Mouse (Mus musculus): Measurements from ENCODE around the gene Xpo4.
A peak's percentile ranks its signal among the peaks of the same experiment; 100 is the strongest.

Gene Xpo4

DNA sequence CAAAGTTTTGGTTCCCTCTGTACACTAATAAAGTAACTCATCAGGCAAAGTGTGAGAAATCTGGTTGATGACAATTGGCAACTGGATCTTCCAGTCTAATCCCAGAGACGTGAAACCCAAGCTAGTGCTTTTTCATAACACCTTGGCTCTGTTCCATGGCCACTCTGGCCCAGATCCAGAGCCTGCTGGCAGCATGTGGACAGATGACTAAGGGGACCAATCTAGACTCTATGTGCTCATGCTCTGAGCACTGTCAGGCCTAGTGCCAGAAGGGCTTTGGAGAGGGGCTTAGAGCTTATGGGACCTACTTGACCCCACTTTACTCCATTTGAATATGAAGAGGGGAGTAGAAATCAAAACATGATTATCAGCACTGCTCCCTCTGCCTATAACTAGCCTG is 57.7 kb downstream of the Xpo4 start:
- DNase-seq (ENCODE audit: extremely low spot score), result no peak

GRCm38 (mm10) chr14:57606663-57607365 is 58.4 kb downstream of the Xpo4 start:
- DNase-seq (ENCODE audit: extremely low spot score), result no peak

DNA sequence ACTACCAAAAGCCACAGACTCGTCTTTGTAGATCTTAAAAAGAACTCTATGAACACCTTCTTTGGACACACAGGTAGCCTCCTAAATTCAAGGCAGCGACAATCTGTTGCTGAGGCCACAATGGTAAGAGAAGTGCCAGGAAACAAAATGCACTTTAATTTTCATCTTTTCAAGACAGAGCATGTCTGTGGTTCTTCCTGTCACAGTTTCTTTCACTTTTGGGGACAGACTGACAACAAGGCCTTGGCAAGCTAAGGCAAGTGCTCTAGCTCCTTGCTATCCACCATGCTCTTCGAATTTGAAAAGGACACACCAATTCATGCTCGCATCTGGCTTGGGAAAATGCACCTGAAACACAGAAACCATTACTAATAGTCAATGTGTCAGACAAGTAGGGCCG is 72.0 kb downstream of the Xpo4 start:
- no peak for DNase-seq (ENCODE audit: extremely low spot score)

DNA sequence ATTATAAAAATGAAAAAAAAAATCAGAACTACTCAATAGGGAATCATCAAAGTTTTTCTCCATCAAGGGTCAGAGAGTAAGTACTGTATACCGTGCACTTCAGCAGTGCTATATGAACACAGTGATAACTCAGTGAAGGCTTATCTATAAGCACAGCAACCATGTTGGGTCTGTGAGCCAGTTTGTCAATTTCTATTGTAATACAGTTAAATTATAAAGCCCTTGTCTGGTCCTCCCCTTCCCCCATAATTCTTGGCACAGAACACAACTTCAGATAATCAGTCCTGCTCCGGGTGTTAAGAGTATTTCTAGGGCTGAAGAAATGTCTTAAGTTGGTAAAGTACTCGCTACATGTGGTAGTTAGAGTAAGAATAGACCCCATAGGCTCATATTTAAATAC is 73.4 kb downstream of the Xpo4 start:
- no peak for DNase-seq (ENCODE audit: extremely low spot score)

GRCm38 (mm10) chr14:57576364-57577060 is 88.7 kb downstream of the Xpo4 start:
- no peak for DNase-seq (ENCODE audit: extremely low spot score)

DNA sequence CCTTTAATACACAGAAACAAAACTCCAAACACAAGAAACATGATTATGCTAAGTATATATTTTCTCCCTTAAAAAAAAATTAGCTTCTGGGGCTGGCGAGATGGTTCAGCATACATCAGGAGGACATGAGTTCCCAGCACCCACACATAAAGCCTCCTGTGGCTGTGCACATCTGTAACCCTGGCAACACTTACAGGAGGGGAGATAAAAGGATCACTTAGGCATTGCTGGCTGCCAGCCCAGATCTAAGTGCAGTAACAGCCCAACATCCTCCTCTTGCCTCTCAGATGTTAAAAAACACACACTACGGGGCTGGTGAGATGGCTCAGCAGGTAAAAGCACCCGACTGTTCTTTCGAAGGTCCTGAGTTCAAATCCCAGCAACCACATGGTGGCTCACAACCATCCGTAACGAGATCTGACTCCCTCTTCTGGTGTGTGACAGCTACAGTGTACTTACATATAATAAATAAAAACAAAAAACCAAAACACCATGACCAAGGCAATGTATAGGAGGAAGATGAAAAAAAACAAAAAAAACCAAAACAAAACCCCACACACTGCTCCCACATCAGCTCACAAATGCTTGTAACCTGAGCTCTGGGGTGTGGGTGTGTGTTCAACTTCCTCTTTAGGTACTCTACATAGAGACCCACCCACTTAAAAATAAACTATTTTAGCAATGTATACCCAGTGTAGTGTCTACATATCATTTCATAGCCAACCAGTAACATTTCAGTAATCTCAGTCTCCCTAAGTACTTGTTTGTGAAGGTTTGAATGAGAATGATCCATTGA is 90.2 kb downstream of the Xpo4 start:
- DNase-seq (ENCODE audit: extremely low spot score), result no peak

DNA sequence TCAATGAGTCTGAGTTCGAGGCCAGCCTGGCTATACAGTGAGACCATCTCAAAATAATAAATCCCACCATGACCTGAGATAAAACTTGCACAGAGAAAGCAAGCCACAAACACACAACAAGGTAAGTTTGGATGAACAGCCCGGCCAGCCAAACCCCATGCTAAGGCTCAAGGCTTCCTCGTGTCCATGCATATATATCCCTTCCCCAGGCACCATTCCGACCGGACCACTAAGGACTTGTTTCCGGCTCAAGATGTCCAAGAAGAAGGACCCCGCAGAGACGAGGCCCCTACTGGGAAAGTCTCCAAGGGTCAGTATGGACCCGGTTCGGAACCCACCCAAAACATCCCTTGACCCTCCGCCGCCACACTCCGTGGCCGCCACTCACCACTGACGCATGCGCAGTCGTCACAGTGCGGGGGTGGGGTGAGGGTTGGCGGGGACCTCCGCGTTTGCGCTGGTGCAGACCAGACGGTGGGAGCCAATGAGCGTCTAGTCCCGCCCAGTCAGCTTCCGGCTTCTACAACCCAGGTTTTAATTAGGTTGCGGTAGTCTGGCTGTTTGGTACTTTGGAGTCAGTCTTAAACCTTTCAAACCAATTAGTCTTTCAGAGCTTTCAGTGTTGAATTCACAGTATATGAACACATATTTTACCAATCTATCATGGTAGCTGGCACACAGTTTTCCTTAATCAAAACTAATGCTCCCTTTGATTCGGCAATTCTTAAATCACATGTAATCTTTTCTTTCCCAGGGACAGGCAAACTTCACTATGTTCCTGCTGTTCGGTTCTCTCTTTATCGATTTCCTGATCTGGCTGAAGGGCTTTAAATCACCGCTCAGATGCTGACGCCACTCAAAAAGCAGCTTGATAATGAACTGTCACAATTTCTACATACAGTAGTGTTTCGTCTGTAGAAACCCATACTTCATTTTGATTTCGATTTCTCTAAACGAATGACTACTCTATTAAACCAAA is 93.8 kb downstream of the Xpo4 start, which contains the start of gene Eef1akmt1:
Eef1akmt1 (minus strand) TSS at position 458 of the 979 bp plus-strand sequence.
- peak; percentile 97 for DNase-seq (ENCODE audit: extremely low spot score)

DNA sequence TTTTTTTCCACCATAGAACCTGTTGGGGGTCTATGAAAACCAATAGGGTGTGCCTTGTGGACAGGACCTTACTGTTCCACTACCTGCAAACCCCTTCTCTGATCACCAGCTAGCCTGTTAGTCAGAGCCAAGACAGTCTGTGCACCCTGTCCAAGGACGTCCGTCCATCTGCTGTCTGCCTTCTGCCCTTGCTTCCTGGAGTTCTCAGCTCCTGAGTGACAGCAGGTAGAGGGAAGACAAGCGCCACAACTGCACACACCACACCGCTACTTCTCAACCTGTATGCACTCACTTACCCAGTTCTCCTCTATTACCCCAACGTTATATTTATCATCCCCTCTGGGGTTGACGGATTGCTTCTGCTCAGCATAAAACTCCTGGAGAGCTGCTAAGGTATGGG is 99.6 kb downstream of the Xpo4 start:
- no peak for DNase-seq (ENCODE audit: extremely low spot score)

- DNase-seq (ENCODE audit: extremely low spot score), result no peak
These were observed 108.3 kb downstream of the Xpo4 start for GRCm38 (mm10) chr14:57556922-57557321.

GRCm38 (mm10) chr14:57555471-57556070 is 109.7 kb downstream of the Xpo4 start:
- no peak for DNase-seq (ENCODE audit: extremely low spot score)

DNA sequence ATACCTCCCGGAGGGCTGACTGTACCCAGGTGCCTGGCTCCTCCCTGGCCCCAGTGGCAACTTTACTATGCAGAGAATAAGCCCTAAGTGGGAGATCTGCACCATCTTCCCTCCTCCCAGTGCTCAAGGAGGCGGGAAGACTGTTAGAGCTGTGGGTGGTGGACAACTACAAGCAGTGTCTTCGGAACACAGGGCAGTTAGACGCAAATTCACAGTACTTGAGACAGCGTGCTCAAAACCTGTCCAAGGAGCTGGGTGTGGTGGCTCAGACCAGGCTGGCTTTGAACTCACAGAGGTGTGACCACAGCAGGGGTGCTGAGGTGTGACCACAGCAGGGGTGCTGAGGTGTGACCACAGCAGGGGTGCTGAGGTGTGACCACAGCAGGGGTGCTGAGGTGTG is 110.8 kb downstream of the Xpo4 start:
- no peak for DNase-seq (ENCODE audit: extremely low spot score)

DNA sequence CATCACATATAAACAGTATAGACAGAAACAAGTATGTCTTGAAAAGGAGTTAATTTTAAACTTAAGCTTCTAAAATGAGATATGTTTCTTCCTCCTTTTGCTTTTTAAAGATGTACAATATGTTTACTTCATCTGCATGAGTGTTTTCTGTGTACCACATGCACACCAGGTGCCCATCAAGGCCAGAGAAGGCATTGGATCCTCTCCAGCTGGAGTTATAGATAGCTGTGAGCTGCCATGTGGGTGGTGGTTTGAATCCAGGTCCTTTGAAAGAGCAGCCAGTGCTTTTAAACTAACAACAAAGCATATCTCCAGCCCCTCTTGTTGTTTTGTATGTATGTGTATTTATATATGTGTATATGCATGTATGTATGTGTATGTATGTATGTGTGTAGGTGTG is 112.3 kb downstream of the Xpo4 start:
- no peak for DNase-seq (ENCODE audit: extremely low spot score)

- no peak for DNase-seq (ENCODE audit: extremely low spot score)
These were observed 118.2 kb downstream of the Xpo4 start for GRCm38 (mm10) chr14:57547062-57547461.

- peak; percentile 52 for DNase-seq (ENCODE audit: extremely low spot score)
These were observed 118.6 kb downstream of the Xpo4 start for GRCm38 (mm10) chr14:57546557-57547021.

DNA sequence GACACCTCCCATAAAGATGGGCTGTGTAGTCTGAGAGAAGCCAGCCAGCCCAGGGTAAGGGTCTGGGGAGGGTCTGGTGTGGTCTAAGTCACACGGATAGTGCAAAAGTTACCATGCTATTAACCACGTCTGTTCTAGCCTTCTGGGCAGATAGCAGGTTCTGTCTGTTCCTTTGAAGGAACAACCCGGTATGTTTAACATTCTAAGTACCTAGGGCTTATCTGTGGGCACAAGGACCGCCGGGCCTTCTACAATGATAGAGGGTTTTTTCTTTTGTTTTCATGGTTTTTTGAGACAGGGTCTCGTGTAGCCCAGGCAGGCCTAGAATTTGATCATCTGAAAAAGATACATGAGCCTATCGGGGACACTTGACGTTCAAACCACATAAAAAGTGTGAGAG is 119.1 kb downstream of the Xpo4 start:
- DNase-seq (ENCODE audit: extremely low spot score), result no peak

DNA sequence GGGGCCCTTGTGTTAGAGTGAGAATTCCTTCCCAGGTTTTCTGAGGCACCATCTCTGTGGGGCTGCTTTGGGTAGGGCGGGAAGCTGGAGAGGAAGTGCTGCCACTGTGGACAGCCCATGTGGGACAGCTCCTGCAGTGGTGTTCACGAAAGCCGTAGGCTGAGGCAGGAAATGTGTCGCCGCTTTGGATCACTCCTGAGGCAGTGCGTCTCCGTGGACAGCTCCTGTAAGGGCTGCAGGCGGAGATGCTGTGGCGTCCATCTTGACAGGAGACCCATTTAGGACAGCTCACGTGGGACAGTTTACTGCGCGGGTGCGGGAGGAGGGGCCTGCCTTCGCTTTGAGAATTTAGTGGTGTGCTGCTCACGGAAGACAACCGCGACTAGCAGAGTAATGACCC is 119.7 kb downstream of the Xpo4 start:
- DNase-seq (ENCODE audit: extremely low spot score), result no peak

DNA sequence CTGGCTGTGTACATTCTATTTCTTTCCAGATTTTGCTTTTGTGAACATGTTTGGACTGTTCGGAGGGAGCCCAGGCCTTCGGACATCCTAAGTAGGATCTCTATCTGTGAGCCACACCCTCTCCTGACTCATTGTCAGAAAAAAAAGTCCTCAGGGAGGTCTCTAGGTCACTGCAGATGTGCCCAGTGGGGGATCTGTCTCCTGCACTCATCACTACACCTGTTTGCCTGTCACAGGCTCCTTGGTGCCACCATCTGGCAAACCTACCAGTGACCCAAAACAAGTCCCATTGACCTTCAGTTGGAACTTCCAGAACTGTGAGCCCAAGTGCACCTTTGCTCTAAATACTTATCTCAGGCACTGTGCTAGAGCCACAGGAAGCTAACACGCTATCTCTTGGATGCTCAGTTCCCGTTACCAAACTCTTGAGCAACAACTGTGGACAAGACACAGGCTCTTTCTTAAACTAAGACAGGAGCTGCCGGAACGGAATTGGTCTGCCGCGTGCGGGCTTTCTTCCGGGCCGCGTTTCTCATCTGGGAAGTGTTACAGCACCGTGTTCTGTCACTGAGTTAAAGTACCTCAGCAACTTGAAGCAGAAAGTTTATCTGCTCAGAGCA is 121.7 kb downstream of the Xpo4 start:
- DNase-seq (ENCODE audit: extremely low spot score), result no peak

GRCm38 (mm10) chr14:57542231-57542630 is 123.0 kb downstream of the Xpo4 start:
- no peak for DNase-seq (ENCODE audit: extremely low spot score)

DNA sequence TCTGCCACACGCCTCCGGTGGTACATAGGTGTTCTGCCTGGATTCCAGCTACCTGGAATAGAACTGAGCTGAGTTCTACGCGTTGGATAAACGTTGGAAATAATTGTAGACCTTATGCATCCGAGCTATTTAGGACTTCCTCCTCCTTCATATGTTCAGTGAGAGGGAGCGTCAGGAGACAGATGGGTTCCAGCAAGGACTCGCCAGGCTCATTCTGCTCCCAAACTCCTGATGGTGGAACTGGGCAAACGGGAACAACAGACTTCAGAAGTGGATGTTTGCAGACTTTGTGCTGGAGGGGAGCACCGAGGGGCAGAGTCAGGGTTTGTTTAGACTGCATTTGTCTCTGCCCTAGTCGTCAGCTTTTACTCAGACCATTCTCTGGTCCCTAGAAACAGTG is 124.5 kb downstream of the Xpo4 start:
- DNase-seq (ENCODE audit: extremely low spot score), result no peak

DNA sequence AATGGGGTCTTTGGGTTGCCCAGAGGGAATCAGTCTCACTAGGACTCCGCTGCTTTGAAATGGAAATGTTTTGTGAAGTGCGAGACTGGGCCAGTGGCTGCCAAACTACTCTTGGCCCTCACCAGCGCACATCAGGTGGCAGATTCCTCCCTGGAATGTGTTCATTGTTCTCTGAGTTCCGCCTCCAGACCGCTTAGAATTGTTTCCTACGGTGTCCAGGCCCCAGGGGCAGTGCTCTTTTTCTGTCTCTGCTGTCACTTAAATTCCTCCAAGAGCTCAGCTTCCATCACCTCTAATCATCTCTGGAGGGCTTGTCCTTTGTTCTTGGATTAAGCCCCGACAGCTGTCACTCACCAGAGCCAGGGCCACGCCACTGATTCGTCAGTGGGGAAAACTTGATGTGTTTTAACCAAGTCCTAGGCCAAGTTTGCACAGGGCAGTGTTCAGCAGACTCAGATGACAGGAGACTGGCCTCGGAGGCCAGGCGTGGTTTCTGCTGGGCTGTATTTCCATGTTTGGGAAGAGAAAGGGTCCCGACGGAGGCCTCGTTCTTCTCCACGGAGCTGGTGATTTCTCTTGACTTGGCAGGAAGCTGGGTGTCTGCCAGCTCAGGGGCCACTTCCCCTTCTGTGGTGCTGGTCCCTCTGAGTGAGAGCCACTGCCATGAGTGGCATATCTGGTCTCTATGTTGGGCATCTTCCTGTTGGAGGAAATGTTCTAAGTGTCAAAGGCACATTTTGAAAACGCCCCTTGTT is 127.8 kb downstream of the Xpo4 start:
- DNase-seq (ENCODE audit: extremely low spot score), result peak; percentile 44

Data from embryo, embryonic 9.5 days (tissue).